Mouse (Mus musculus): ENCODE data around the gene Mctp1. TPM values are rescaled to one million over a fixed set of nuclear protein-coding genes. Genes with fewer than 3 reads are reported as not detected.

Mctp1 gene
- polyA plus RNA-seq, 1 experiment from 2014 or later = 4.0 TPM

DNA sequence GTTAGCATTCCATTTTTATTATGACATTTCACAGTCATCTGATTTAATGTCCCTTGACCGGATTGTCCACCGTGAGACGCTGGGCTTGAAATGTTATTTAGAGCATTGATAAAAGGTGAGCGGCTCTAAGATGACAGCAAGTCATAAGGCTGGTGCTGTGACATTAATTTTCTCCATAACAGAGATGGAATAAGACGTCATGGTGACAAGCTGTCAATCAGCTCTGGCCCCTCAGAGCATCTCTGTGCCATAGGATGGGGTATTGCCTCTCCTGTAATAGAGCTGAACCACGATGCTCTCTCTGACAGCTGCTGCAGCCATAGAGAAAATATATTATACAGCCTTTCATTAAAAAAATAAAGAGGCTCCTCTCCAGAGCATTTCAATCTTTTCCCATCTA is 419.5 kb downstream of the Mctp1 start:
- DNase-seq (ENCODE audit: low spot score) (no peak), ATAC-seq (no peak)
- no peak overlapping the region for H3K4me3 ChIP-seq (ENCODE audit: low read depth, low read length)
- H3K9me3 ChIP-seq (replicated peaks; ENCODE audit: control insufficient read depth, low read length) = no peaks in the 10 kb centered on the region
- no peak overlapping the region for H3K4me2 ChIP-seq (ENCODE audit: low read length)
- no peak overlapping the region for H3K27ac ChIP-seq (ENCODE audit: low read depth, low read length)
- no peaks in the 10 kb centered on the region for H3K27me3 ChIP-seq (replicated peaks; ENCODE audit: control insufficient read depth, insufficient read depth, low read length)
- WGBS = 81% methylated on average over 6 of the region's 6 CpGs
- 0 out of 2 replicates have a peak, but pooled peaks cover 3% of the 10 kb centered on the region for H3K4me1 ChIP-seq (ENCODE audit: control insufficient read depth, insufficient read depth, low read length)
- H3K36me3 ChIP-seq (ENCODE audit: control insufficient read depth, insufficient read depth, low read length) = no peaks in the 10 kb centered on the region
- peak overlapping the region; percentile 3; the same call in 1 of the 2 replicates for H3K9ac ChIP-seq (ENCODE audit: low read length)

DNA sequence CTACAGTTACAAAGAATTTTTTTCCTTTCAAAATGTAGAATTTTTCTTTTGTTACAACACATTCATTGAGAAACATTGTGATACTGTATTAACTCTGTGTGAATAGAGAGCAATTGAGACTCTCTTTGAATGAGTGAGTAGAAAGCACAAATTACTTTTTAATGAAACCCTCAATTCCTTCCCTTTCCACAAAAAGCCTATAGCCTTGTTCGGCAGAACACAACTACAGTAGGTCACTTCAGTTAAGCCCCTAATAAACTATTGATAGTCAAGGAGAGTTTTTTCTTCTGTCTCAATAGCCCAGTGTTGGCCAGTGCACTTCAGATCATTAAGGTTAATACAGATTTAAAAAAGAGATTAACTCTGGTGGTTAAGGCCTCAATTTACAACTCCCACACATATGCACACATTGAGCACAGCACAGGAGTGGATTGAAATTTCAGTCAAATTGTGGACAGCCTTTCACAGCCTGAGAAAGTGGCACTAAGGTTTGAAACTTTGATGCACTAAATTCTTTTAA is 424.6 kb downstream of the Mctp1 start:
- WGBS = 7% methylated on average over 1 of the region's 1 CpGs
- Histone ChIP-seq H3K4me3 (ENCODE audit: low read depth, low read length) (no peak overlapping the region), H3K4me2 (ENCODE audit: low read length) (no peak overlapping the region), H3K4me1 (ENCODE audit: control insufficient read depth, insufficient read depth, low read length) (peaks cover 6% of the 10 kb centered on the region; the same call in 1 of the 2 replicates), H3K9me3 (replicated peaks; ENCODE audit: control insufficient read depth, low read length) (no peaks in the 10 kb centered on the region), H3K27me3 (replicated peaks; ENCODE audit: control insufficient read depth, insufficient read depth, low read length) (no peaks in the 10 kb centered on the region), H3K9ac (ENCODE audit: low read length) (no peak overlapping the region), H3K36me3 (ENCODE audit: control insufficient read depth, insufficient read depth, low read length) (no peaks in the 10 kb centered on the region), H3K27ac (ENCODE audit: low read depth, low read length) (no peak overlapping the region)
- ATAC-seq = peak; percentile 29; the same call in 1 of the 2 replicates
- peak; percentile 58 for DNase-seq (ENCODE audit: low spot score)

DNA sequence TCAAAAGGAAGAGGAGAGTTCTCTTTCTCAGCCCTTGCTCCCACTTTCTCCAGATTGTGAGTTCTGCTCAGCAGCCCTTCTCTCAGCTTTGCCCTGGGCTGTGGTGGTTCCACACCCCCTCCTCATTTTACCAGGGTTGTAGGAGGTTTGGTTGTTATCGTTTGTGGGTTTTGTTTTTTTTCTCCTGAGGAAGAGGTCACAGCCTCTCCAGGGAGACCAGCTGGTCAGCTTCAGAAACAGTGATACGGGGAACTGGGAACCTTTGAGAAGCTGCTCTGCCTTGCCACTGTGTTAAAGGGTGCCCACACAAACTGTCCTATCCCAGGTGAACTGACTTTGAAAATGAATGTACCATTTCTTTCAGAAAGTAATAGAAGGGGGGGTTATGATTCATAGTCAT is 425.5 kb downstream of the Mctp1 start:
- ATAC-seq (peak; percentile 30; the same call in 1 of the 2 replicates), DNase-seq (ENCODE audit: low spot score) (no peak)
- Histone ChIP-seq H3K4me1 (ENCODE audit: control insufficient read depth, insufficient read depth, low read length) (peaks cover 6% of the 10 kb centered on the region; the same call in 1 of the 2 replicates), H3K9ac (ENCODE audit: low read length) (no peak overlapping the region), H3K36me3 (ENCODE audit: control insufficient read depth, insufficient read depth, low read length) (no peaks in the 10 kb centered on the region), H3K27ac (ENCODE audit: low read depth, low read length) (no peak overlapping the region), H3K4me2 (ENCODE audit: low read length) (no peak overlapping the region), H3K27me3 (replicated peaks; ENCODE audit: control insufficient read depth, insufficient read depth, low read length) (no peaks in the 10 kb centered on the region), H3K9me3 (replicated peaks; ENCODE audit: control insufficient read depth, low read length) (no peaks in the 10 kb centered on the region), H3K4me3 (ENCODE audit: low read depth, low read length) (no peak overlapping the region)
- 13% methylated on average over 2 of the region's 2 CpGs for WGBS

DNA sequence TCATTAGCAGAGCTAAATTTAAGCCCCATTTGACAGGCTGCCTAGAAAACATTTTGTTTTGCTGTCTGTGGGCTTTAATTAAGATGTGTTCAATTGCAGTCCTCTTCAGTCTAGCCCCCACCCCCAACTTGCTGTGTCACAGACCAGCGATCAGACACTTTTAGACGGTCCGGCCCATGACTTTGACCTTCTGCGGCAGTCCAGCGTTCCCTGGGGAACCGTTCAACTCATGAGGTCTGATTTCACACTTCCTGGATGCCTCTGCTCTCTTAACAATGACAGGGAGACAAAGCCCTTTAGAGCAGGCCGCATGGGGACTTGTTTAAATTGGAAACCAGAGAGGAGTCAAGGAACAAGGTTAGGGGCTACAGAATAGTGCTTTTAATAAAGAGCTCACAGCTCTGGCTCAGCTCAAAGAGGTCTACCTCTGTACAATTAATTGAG is 426.2 kb downstream of the Mctp1 start:
- no peak overlapping the region for H3K9ac ChIP-seq (ENCODE audit: low read length)
- H3K27ac ChIP-seq (ENCODE audit: low read depth, low read length) = no peak overlapping the region
- H3K27me3 ChIP-seq (replicated peaks; ENCODE audit: control insufficient read depth, insufficient read depth, low read length) = no peaks in the 10 kb centered on the region
- H3K4me2 ChIP-seq (ENCODE audit: low read length) = peak overlapping the region; percentile 35
- WGBS = 0% methylated on average over 7 of the region's 7 CpGs
- H3K4me1 ChIP-seq (ENCODE audit: control insufficient read depth, insufficient read depth, low read length) = peaks cover 6% of the 10 kb centered on the region; the same call in 1 of the 2 replicates
- no peaks in the 10 kb centered on the region for H3K36me3 ChIP-seq (ENCODE audit: control insufficient read depth, insufficient read depth, low read length)
- no peak overlapping the region for H3K4me3 ChIP-seq (ENCODE audit: low read depth, low read length)
- no peaks in the 10 kb centered on the region for H3K9me3 ChIP-seq (replicated peaks; ENCODE audit: control insufficient read depth, low read length)
- DNase-seq (ENCODE audit: low spot score) (peak; percentile 74), ATAC-seq (peak; percentile 85)

GRCm38 (mm10) chr13:76823083-76823482 is 438.7 kb downstream of the Mctp1 start:
- DNase-seq (ENCODE audit: low spot score) = no peak
- Histone ChIP-seq H3K9ac (ENCODE audit: low read length) (no peak overlapping the region), H3K36me3 (ENCODE audit: control insufficient read depth, insufficient read depth, low read length) (no peaks in the 10 kb centered on the region), H3K4me3 (ENCODE audit: low read depth, low read length) (no peak overlapping the region), H3K4me1 (ENCODE audit: control insufficient read depth, insufficient read depth, low read length) (no peaks in the 10 kb centered on the region), H3K9me3 (replicated peaks; ENCODE audit: control insufficient read depth, low read length) (no peaks in the 10 kb centered on the region), H3K27me3 (replicated peaks; ENCODE audit: control insufficient read depth, insufficient read depth, low read length) (no peaks in the 10 kb centered on the region), H3K4me2 (ENCODE audit: low read length) (no peak overlapping the region), H3K27ac (ENCODE audit: low read depth, low read length) (no peak overlapping the region)
- 36% methylated on average over 3 of the region's 3 CpGs for WGBS
- ATAC-seq = no peak

- Histone ChIP-seq H3K27ac (ENCODE audit: low read depth, low read length) (no peak overlapping the region; the same call in 1 of the 2 replicates), H3K4me3 (ENCODE audit: low read depth, low read length) (no peak overlapping the region), H3K36me3 (ENCODE audit: control insufficient read depth, insufficient read depth, low read length) (no peaks in the 10 kb centered on the region), H3K9me3 (replicated peaks; ENCODE audit: control insufficient read depth, low read length) (no peaks in the 10 kb centered on the region), H3K4me2 (ENCODE audit: low read length) (peak overlapping the region; percentile 7; the same call in 1 of the 2 replicates), H3K27me3 (replicated peaks; ENCODE audit: control insufficient read depth, insufficient read depth, low read length) (no peaks in the 10 kb centered on the region), H3K9ac (ENCODE audit: low read length) (no peak overlapping the region), H3K4me1 (ENCODE audit: control insufficient read depth, insufficient read depth, low read length) (no peaks in the 10 kb centered on the region)
- DNase-seq (ENCODE audit: low spot score) (peak; percentile 43), ATAC-seq (peak; percentile 70)
- WGBS = 48% methylated on average over 10 of the region's 10 CpGs
Observed at GRCm38 (mm10) chr13:76824932-76825694, 440.8 kb downstream of the Mctp1 start.

- H3K27me3 ChIP-seq (replicated peaks; ENCODE audit: control insufficient read depth, insufficient read depth, low read length) = no peaks in the 10 kb centered on the region
- DNase-seq (ENCODE audit: low spot score) (no peak), ATAC-seq (no peak)
- no peak overlapping the region for H3K4me3 ChIP-seq (ENCODE audit: low read depth, low read length)
- H3K4me1 ChIP-seq (ENCODE audit: control insufficient read depth, insufficient read depth, low read length) = no peaks in the 10 kb centered on the region
- no peak overlapping the region for H3K27ac ChIP-seq (ENCODE audit: low read depth, low read length)
- H3K4me2 ChIP-seq (ENCODE audit: low read length) = no peak overlapping the region
- WGBS = 82% methylated on average over 3 of the region's 3 CpGs
- no peaks in the 10 kb centered on the region for H3K36me3 ChIP-seq (ENCODE audit: control insufficient read depth, insufficient read depth, low read length)
- no peak overlapping the region for H3K9ac ChIP-seq (ENCODE audit: low read length)
- no peaks in the 10 kb centered on the region for H3K9me3 ChIP-seq (replicated peaks; ENCODE audit: control insufficient read depth, low read length)
Observed at GRCm38 (mm10) chr13:76827738-76828137, 443.4 kb downstream of the Mctp1 start.

GRCm38 (mm10) chr13:76838031-76838430 is 453.7 kb downstream of the Mctp1 start:
- Histone ChIP-seq H3K27me3 (replicated peaks; ENCODE audit: control insufficient read depth, insufficient read depth, low read length) (no peaks in the 10 kb centered on the region), H3K9ac (ENCODE audit: low read length) (no peak overlapping the region), H3K27ac (ENCODE audit: low read depth, low read length) (no peak overlapping the region), H3K9me3 (replicated peaks; ENCODE audit: control insufficient read depth, low read length) (no peaks in the 10 kb centered on the region), H3K4me1 (ENCODE audit: control insufficient read depth, insufficient read depth, low read length) (no peaks in the 10 kb centered on the region), H3K4me3 (ENCODE audit: low read depth, low read length) (no peak overlapping the region), H3K36me3 (ENCODE audit: control insufficient read depth, insufficient read depth, low read length) (no peaks in the 10 kb centered on the region), H3K4me2 (ENCODE audit: low read length) (no peak overlapping the region)
- DNase-seq (ENCODE audit: low spot score) = no peak
- 67% methylated on average over 3 of the region's 3 CpGs for WGBS
- ATAC-seq = no peak

- DNase-seq (ENCODE audit: low spot score) (no peak), ATAC-seq (no peak)
- no peak overlapping the region for H3K9ac ChIP-seq (ENCODE audit: low read length)
- H3K36me3 ChIP-seq (ENCODE audit: control insufficient read depth, insufficient read depth, low read length) = no peaks in the 10 kb centered on the region
- H3K4me1 ChIP-seq (ENCODE audit: control insufficient read depth, insufficient read depth, low read length) = no peaks in the 10 kb centered on the region
- no peaks in the 10 kb centered on the region for H3K27me3 ChIP-seq (replicated peaks; ENCODE audit: control insufficient read depth, insufficient read depth, low read length)
- H3K4me2 ChIP-seq (ENCODE audit: low read length) = no peak overlapping the region
- no peak overlapping the region for H3K4me3 ChIP-seq (ENCODE audit: low read depth, low read length)
- WGBS = 79% methylated on average over 5 of the region's 5 CpGs
- no peak overlapping the region for H3K27ac ChIP-seq (ENCODE audit: low read depth, low read length)
- no peaks in the 10 kb centered on the region for H3K9me3 ChIP-seq (replicated peaks; ENCODE audit: control insufficient read depth, low read length)
Observed at GRCm38 (mm10) chr13:76840712-76841111, 456.4 kb downstream of the Mctp1 start.

All from forebrain, embryonic 14.5 days (tissue).